Mouse (Mus musculus) heart, adult 11 months (tissue): ENCODE data around the gene Dnah1.

Source experiments
- DNase-seq: peaks from one replicate; pipeline ENCODE4 v3.0.0; 2022

The Dnah1 gene

DNA sequence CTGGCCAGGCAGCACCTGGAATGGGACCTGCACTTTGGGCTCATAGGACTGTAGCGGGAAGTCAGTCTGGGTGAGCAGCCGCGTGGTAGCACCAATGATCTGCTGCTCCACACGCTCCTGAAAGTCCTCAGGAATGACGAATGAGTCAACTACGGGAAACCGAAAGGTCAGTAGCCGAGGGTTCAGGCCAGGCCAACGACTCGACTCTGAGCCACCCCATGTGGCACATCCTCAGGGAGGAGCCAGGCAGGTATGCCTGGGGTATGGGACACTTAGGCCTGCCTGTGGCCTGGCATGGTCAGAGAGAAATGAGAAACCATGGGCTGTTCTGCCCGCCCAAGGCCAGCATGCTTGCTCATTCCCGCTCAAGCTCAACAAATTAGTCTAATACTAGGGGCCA lies 7.1 kb downstream of the Dnah1 start:
- no peak for DNase-seq

GRCm38 (mm10) chr14:31313192-31313591 lies 10.5 kb downstream of the Dnah1 start:
- no peak for DNase-seq

- no peak for DNase-seq
Observed at GRCm38 (mm10) chr14:31285728-31286127, 38.0 kb downstream of the Dnah1 start.

- peak; percentile 93 for DNase-seq
Observed at GRCm38 (mm10) chr14:31272164-31272563, 51.5 kb downstream of the Dnah1 start.

- peak; percentile 90 for DNase-seq
Observed at GRCm38 (mm10) chr14:31271121-31271520, 52.6 kb downstream of the Dnah1 start.

- DNase-seq: peak; percentile 85
Observed at GRCm38 (mm10) chr14:31269456-31270100, 54.1 kb downstream of the Dnah1 start.

DNA sequence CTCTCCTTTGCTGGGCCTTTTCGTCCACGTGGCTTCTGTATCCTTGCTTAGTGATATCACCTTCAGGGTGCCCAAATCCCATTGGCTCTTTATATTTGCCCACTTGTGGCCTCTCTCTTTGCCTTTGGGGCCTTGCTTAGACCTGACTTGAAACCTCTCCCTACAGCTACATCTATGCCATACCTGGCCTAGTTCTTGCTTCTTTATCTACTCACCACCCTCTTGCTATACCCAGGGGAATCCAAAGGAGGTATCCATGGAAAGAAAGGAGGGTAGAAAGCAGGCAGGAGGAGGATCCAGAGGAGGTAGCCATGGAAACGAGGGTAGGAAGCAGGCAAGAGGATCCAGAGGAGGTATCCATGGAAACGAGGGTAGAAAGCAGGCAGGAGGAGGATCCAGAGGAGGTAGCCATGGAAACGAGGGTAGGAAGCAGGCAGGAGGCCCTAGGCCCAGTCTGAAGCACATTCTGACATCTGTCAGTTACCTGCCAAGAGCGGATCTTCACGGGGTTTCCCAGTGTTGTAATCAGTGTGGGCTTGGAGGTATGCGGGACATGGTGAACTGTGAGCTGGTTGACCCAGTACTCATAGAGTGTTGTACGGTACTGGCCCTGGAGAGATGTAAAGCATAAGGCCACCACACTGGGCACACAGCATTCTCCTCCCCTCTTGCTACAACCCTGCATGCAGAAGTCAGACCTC lies 55.2 kb downstream of the Dnah1 start:
- no peak for DNase-seq

- DNase-seq: no peak
Observed at GRCm38 (mm10) chr14:31267649-31268048, 56.0 kb downstream of the Dnah1 start.

- DNase-seq: peak; percentile 84
Observed at GRCm38 (mm10) chr14:31260932-31261331, 62.8 kb downstream of the Dnah1 start.

DNA sequence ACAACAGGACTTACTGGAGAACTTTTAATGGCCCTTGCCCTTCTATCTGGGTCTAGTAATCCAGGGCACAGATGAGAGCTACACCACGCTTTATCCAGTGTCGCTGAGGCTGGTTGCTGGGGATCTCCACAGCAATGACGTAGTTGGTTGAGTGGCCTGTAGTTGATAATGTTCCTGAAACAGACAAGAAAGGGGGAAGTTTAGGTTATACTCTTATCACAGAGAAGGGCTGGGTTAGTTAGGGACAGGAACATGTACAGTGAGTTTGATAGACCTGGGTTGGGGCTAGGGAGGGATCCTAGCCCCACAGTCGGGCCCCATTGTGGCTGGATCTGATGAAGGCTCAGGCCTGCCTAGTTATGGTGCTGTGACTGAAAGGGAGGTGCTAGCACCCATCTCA lies 63.3 kb downstream of the Dnah1 start:
- no peak for DNase-seq

DNA sequence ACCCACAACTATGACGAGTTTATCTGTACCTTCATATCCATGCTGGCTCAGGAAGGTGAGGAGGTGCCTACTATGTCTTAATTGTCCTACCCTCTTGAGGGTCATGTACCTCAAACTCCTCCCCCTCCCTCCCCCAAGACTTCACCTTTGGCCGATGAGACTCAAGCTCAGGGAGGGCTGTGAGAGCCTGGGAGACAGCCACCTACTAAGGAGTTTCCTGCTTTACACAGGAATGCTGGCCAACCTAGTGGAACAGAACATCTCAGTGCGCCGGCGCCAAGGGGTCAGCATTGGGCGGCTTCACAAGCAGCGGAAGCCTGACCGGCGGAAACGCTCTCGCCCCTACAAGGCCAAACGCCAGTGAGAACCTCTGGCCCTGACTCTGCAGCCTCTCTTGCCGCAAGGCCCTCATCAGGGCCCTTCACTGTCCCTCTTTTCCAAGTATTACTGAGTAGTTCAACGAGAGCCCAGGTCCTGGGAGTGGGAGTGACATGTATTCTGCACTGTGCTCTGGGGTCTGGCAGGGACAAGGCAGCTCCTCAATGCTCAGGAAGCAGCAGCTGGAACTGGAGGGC lies 65.1 kb downstream of the Dnah1 start:
- peak; percentile 90 for DNase-seq

DNA sequence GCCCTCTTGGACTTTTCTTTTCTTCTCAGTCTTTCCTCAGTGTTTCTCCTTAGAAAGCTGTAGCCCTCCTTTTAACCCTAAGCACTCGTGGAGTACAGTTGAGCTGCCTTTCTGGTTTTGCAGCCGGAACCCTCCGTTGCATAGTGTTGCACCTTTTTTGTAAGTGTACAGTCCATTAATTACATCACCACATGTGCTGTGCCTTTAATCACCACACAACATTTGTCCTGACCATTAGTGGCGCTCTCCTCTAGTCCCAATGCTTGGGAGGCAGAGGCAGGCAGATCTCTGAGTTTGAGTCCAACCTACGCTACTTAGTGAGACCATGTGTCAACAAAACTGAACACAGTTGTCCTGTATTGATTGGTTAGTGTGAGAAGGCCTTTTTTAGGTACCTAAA lies 71.6 kb downstream of the Dnah1 start:
- DNase-seq: peak; percentile 89

- no peak for DNase-seq
Observed at GRCm38 (mm10) chr14:31251626-31252025, 72.1 kb downstream of the Dnah1 start.

GRCm38 (mm10) chr14:31251084-31251604 lies 72.6 kb downstream of the Dnah1 start, which contains the start of the genes Phf7 and Bap1:
Gene Phf7 (minus strand): TSS chr14:31251317.
Gene Bap1 (plus strand): TSS chr14:31251450.
- peak; percentile 99 for DNase-seq

DNA sequence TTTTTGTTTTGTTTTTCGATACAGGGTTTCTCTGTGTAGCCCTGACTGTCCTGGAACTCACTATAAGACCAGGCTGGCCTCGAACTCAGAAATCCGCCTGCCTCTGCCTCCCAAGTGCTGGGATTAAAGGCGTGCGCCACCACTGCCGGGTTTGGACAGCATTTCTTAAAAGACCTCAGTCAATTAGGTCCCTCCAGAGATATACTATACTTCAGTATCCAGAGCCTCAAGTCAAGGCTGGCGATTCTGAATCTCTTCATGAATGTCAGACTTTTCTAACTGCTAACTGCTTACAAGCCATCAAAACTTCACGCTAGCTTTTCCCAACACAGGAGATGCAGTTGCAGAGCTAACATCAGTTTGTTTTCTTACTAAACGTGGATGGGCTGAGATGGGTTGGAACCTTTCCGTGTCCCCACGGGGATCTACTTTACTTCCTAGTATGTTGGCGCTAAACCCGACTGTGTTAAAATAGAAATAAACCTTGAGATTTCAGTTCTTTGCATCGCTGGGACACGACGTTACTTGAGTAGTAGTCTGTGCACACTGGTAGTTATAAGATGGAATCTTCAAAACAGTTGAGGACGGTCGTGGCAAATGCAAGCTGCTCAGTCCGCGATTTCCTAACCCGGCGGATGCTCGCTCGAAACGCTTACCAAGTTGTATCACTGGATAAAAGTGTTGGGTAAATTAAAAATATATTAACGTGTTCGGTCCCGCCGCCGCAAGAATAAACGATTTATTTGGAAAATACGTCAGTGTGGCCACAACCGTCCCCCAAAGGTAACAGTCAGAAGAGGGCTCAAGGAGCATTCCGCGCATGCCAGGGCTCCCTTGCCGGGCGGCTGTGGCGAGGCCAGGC lies 73.2 kb downstream of the Dnah1 start:
- DNase-seq: no peak

GRCm38 (mm10) chr14:31248396-31248795 lies 75.3 kb downstream of the Dnah1 start:
- DNase-seq: no peak

- no peak for DNase-seq
Observed at GRCm38 (mm10) chr14:31245946-31246345, 77.8 kb downstream of the Dnah1 start.

DNA sequence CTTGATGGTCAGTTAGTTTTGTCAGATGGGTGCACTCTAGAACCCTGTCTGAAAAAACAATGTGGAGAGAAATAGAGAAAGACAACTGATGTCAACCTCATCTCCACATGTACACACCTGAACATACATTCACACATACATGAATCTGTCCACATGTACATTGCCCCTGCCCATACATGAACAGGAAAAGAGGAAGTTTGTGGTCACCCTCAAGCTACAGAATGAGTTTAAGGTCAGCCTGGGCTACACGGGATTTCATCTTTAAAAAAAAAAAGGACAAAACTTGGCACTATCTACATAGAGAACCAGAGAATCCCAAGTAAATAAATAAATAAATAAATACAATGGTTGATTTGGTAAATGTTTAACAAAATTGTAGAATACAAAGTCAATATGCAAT lies 78.9 kb downstream of the Dnah1 start:
- no peak for DNase-seq

DNA sequence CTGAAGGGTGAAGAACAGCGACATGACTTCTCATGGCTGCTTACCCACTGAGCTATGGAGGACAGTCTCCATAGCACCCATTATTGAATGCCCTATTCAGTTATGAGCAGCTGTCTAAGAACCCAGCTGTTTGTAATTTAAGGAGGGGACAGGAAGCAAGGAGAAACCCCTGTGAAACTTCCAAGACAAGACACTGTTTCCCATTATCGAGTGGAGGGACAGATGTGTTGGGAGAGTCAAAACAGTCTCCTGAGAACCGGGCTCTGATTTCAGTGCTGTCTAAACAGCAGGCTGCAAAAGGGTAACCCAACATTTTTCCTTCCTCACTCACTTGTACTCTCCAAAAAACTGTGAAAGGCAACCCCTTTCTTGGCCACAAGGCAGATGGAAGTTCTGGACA lies 83.2 kb downstream of the Dnah1 start:
- DNase-seq: no peak

DNA sequence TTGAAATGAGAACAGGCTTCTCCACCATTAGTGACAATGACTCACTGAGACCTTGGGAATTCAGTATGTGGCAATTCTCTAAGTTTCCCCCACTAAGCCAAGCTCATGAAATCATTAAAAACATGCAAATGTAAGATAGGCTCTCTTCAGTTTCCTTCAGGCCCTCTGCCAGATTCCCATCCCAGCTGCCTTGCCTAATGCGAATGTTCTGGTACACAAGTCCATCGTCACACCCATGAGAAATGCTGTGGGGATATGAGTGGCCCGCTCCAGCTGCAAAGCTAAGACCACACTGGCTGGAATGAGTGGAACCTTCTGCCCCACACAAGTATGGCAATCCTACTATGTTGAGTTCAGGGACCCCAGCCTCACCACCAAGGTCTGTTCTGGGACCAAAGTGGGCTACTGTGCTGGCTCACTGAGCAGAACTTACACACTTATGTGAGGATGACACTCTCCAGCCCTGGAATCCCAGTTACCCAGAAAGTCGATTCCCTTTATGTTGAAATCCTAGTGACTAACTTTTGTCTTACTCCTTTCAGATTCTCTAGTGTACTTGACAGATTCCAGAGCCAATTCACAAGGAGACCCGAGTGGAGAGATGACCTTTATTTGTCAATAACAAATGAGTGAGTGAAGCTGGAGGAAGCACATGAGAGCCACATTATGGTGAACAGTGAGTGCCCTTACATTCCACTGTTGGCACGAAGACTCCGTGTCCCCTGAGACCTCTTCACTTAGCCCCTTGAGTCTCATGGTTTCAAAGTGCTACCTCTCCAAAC lies 86.4 kb downstream of the Dnah1 start:
- DNase-seq: peak; percentile 98

DNA sequence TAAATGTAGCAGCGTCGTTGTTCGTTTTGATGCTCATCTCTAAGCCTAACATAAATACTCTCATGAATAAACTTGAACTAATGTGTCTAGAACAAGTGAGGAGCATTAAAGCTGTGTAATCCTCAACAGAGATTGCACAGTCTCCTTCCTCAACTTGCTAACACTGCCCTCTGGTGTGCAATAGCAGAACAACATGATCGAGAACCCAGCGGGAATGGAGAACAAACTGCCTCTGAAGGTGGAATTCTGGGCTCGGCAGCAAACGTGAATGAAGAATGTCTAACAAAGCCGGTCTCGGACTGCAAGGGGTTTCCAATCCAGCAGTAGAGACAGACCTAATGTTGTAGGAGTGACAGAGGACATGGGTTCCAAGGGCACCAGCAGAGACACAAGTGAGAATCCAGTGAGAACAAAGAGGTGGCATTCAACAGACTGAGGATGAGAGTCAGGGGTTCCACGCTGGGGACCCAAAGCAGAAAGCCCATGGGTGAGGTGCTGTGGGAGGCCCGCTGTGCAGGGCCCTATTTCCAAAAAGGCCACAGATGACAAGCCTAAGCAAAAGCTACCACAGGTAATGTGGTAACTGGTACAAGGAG lies 89.6 kb downstream of the Dnah1 start:
- DNase-seq: no peak
